Mouse (Mus musculus) neural tube, embryonic 11.5 days (tissue): ENCODE measurements around the gene Ehhadh. TPM values are rescaled to one million over a fixed set of nuclear protein-coding genes. Genes with fewer than 3 reads are reported as not detected.

Experiments used
- ATAC-seq: fragments of 200-750 bp; cut with Nextera tagmentation; 2 replicates; pipeline ENCODE4 v1.8.0; 2017; ENCODE audit warnings: moderate number of reproducible peaks, mild to moderate bottlenecking, moderate TSS enrichment, moderate library complexity; ENCODE audit not compliant: insufficient read depth, low FRiP score, low TSS enrichment
- DNase-seq: peaks from one replicate; pipeline ENCODE4 v3.0.0-alpha.2; 2015; ENCODE audit warnings: low spot score
- H3K27ac ChIP-seq: fragments of 300-500 bp; sonication (generic); 2 replicates; pipeline ENCODE4 v1.5.1; 2014; ENCODE audit warnings: low read depth, mild to moderate bottlenecking, low read length
- H3K27me3 ChIP-seq: fragments of 300-500 bp; sonication (generic); 2 replicates; pipeline ENCODE4 v1.6.1; 2014; ENCODE audit warnings: mild to moderate bottlenecking, low read length, mixed read lengths; ENCODE audit not compliant: control insufficient read depth, insufficient read depth
- H3K36me3 ChIP-seq: fragments of 300-500 bp; sonication (generic); 2 replicates; pipeline ENCODE4 v1.6.1; 2014; ENCODE audit warnings: mild to moderate bottlenecking, low read length, moderate library complexity, mixed read lengths; ENCODE audit not compliant: control insufficient read depth, insufficient read depth
- H3K4me1 ChIP-seq: fragments of 300-500 bp; sonication (generic); 2 replicates; pipeline ENCODE4 v1.6.1; 2014; ENCODE audit warnings: low read length, mixed read lengths; ENCODE audit not compliant: control insufficient read depth, insufficient read depth
- H3K4me2 ChIP-seq: fragments of 300-500 bp; sonication (generic); 2 replicates; pipeline ENCODE4 v1.6.1; 2014; ENCODE audit warnings: low read depth, mild to moderate bottlenecking, moderate library complexity
- H3K4me3 ChIP-seq: fragments of 300-500 bp; sonication (generic); 2 replicates; pipeline ENCODE4 v1.5.1; 2014; ENCODE audit warnings: low read depth, low read length
- H3K9ac ChIP-seq: fragments of 300-500 bp; sonication (generic); 2 replicates; pipeline ENCODE4 v1.6.1; 2014; ENCODE audit warnings: mild to moderate bottlenecking, low read length
- H3K9me3 ChIP-seq: fragments of 300-500 bp; sonication (generic); 2 replicates; pipeline ENCODE4 v1.6.1; 2016; ENCODE audit warnings: low read length; ENCODE audit not compliant: control insufficient read depth
- WGBS: fragments of 180-500 bp; shearing (Covaris S2); extraction: QIAGEN DNeasy Blood & Tissue Kit; methylation state at CpG from one replicate; pipeline ENCODE4 v1.1.7; 2014; 5-methylcytosine and 5-hydroxymethylcytosine counted together
- polyA plus RNA-seq: library from polyadenylated mRNA; unstranded; fragments of >200 nt; fragmentation: Nextera tagmentation; extraction: Ambion mirVana; gene quantifications from 2 replicates; pipeline ENCODE4 v1.2.1, GENCODE M21; 2014

The Ehhadh gene
- polyA plus RNA-seq, 1 experiment from 2014 or later, result 2.4 TPM

DNA sequence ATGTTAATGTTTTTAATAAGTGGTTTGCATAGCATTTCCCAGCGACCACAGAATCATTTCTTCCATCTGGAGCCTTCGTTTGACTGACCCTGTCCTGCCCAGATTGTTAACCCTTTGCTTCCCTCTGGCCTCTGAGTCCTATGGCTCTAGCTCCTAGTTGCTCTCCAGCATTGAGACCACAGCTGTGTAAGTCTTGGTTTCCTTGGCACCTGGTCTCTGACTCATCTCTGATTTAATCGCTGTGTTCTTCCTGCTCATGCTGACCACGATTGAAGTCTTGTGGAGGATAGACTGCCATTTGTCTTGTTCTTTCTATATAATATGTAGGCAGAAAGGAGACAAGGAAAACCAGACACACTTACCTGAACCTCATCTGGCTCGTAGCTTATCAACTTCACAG lies 42.1 kb upstream of the Ehhadh start:
- ATAC-seq, result no peak
- WGBS, result 45% methylated on average over 5 of the region's 5 CpGs
- no peak for DNase-seq
- Histone ChIP-seq H3K4me2 (no peak overlapping the region), H3K9me3 (no peaks in the 10 kb centered on the region), H3K27me3 (no peaks in the 10 kb centered on the region), H3K4me3 (no peak overlapping the region), H3K27ac (no peak overlapping the region), H3K36me3 (no peaks in the 10 kb centered on the region), H3K9ac (no peak overlapping the region), H3K4me1 (no peaks in the 10 kb centered on the region)

DNA sequence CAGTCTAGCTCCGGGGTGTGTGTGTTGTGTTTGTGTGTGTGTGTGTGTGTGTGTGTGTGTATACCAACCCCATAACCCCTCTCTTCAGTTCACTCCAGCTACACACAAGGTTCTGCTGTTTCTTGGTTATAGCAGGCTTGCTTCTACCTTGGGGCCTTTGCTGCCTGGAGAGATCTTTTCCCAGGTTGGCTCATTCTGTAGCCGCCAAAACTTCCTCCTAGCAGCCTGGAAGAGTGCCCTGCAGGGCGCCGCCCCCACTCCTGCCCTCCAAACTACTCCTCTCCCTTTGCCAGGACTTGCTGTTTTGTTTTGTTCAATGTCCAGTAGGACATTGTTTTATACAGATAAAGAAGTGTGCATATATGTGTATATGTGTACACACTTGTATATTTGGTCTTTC lies 40.0 kb upstream of the Ehhadh start:
- Histone ChIP-seq H3K4me3 (no peak overlapping the region), H3K27me3 (no peaks in the 10 kb centered on the region), H3K27ac (no peak overlapping the region), H3K4me1 (no peaks in the 10 kb centered on the region), H3K4me2 (no peak overlapping the region), H3K36me3 (no peaks in the 10 kb centered on the region), H3K9me3 (no peaks in the 10 kb centered on the region), H3K9ac (no peak overlapping the region)
- 84% methylated on average over 4 of the region's 4 CpGs for WGBS
- ATAC-seq (no peak), DNase-seq (no peak)

DNA sequence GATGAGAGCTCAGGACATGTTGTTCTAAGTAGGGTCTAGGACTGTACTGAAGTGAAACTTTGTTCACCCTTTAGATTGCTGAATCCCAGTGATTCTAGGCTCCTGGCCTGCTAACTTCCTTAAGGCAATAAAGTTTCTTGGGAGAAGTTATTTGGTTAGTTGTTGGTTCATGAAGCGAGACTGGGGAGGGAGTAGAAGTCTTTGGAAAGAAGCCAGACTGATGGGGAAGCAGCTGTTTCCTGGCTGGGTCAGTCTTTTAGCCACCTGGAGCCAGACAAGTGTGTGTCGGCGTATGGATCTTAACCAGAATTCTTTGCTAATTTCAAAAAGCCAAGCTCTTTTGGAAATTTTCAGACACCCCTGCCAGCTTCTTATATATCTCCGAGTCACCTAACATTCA lies 39.5 kb upstream of the Ehhadh start:
- no peaks in the 10 kb centered on the region for H3K36me3 ChIP-seq
- DNase-seq, result no peak
- H3K27me3 ChIP-seq, result no peaks in the 10 kb centered on the region
- H3K9me3 ChIP-seq, result no peaks in the 10 kb centered on the region
- no peak overlapping the region for H3K27ac ChIP-seq
- no peaks in the 10 kb centered on the region for H3K4me1 ChIP-seq
- H3K4me3 ChIP-seq, result no peak overlapping the region
- H3K4me2 ChIP-seq, result no peak overlapping the region
- H3K9ac ChIP-seq, result no peak overlapping the region
- no peak for ATAC-seq
- 82% methylated on average over 4 of the region's 4 CpGs for WGBS

DNA sequence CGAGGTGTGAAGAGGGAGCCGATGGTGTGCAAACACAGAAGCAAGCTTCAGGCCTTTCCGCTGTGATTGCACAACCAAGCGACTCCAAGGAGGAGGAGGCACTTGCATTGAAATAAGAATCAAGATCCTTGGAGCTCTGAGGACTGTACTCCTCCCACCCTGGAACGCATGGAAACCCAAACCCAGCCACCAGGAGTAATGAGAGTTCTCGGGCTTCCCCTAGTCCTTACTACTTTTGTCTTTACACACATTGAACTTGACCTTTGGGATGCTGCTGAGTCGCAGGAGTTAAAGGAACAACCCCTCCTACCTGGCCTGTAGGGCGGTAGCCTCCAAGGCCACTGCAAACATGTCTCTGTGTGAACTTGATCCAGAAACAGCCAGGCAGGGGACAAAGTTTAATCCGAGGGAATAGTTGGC lies 38.0 kb upstream of the Ehhadh start:
- 75% methylated on average over 9 of the region's 9 CpGs for WGBS

DNA sequence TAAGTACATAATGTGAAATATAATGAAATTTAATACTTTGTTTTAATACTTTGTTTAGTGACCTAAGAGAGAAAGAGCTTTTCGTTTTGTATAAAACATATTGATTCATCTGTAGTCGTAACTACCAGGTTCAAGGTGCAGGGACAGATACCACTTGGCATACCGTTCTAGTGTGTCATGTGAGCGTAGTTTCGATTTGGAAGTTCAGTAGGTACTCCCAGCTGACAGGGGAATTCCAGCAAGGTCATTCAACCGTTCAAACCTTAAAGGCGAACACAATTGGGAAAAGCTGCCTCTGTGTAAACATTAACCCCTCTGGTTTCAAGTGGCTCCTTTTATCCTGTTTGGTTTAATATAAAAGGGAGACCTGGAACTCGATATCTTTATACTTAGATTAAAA lies 31.0 kb upstream of the Ehhadh start:
- 67% methylated on average over 8 of the region's 8 CpGs for WGBS
- no peak overlapping the region for H3K9ac ChIP-seq
- H3K9me3 ChIP-seq, result no peaks in the 10 kb centered on the region
- no peak overlapping the region for H3K4me2 ChIP-seq
- ATAC-seq (no peak), DNase-seq (no peak)
- no peaks in the 10 kb centered on the region for H3K4me1 ChIP-seq
- no peak overlapping the region for H3K4me3 ChIP-seq
- no peaks in the 10 kb centered on the region for H3K36me3 ChIP-seq
- no peaks in the 10 kb centered on the region for H3K27me3 ChIP-seq
- H3K27ac ChIP-seq, result no peak overlapping the region

More for the DNA sequence above, 38.0 kb upstream of the Ehhadh start:
- Histone ChIP-seq H3K27ac (no peak overlapping the region), H3K4me2 (no peak overlapping the region), H3K4me1 (no peaks in the 10 kb centered on the region), H3K27me3 (no peaks in the 10 kb centered on the region), H3K36me3 (no peaks in the 10 kb centered on the region), H3K9me3 (no peaks in the 10 kb centered on the region), H3K9ac (no peak overlapping the region), H3K4me3 (no peak overlapping the region)
- ATAC-seq (no peak), DNase-seq (no peak)

DNA sequence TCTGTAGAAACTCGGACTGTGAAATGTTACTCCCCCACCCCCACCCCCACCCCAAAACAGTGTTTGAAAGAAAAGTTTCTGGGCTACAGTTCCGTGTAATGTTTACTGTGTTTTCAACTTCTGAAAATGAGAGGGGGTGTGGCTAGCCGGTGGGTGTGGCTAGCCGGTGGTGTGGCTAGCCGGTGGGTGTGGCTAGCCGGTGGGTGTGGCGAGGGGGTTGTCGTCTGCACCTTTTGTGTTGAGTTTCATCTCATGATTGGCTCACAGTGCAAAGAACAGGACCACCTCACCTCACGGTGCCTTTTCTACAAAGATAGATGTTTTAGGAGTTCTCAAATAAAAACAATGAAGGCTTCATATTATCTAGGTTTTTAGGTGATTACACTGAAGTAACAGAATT lies 30.5 kb upstream of the Ehhadh start:
- DNase-seq, result no peak
- H3K36me3 ChIP-seq, result no peaks in the 10 kb centered on the region

DNA sequence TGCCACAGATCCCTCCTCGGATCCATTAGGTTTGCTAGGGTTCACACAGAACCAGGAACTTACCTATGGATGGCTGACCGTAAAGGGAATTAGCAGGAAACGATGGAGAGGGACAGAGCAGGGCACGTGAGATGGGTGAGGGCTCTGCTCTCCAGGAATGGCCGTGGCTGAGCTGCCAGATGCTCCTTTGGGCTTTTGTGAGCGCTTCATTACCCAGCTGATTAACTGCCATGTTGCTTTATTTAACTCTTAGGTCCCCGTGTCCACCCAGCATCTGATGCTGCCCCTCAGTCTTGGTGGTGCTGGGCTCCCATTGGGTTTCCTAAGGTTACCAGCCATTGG lies 28.0 kb upstream of the Ehhadh start:
- ATAC-seq, result peak; percentile 81
- WGBS, result 27% methylated on average over 7 of the region's 7 CpGs

More for the DNA sequence above, 30.5 kb upstream of the Ehhadh start:
- WGBS, result 47% methylated on average over 9 of the region's 9 CpGs
- H3K27ac ChIP-seq, result no peak overlapping the region
- H3K4me2 ChIP-seq, result no peak overlapping the region
- H3K9me3 ChIP-seq, result no peaks in the 10 kb centered on the region
- no peak overlapping the region for H3K9ac ChIP-seq
- H3K4me3 ChIP-seq, result no peak overlapping the region
- H3K27me3 ChIP-seq, result no peaks in the 10 kb centered on the region
- H3K4me1 ChIP-seq, result no peaks in the 10 kb centered on the region
- ATAC-seq, result no peak

DNA sequence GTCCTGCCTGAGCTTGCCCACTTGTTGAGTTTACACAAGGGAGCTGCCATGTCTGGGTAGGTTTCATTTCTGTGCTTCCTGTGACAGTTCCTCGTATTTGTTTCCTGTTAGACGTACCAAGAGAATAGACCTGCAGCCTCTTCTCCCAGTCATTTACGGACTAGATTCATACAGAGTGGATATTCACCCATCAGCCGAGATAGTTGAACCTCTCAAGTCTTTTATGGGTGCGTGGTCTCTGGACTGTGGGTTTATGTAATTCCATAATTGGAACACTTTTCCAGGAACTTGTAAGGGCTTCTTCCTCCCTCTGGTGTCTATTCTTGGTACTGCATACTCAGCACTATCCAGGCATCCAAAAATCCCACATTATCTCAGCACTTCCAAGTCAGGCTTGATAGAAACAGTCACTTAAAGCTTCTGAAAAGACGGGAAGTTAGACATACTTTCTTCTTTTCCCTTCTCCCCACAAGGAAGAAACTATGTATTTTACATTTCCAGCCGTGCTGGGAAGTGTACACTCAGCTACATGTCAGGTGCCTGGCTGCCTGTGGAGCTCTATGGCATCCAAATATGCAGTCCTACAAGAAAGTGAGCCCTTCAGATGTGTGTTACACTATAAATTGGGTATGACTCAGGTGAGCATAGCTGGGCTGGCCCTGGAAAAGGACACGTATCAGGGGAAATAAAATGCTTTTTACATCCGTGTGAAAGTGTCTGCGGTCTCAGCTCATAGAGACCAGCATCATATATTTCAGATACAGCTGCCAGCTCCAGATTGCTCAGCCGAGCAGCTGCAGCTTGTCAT lies 27.5 kb upstream of the Ehhadh start:
- no peak overlapping the region for H3K4me3 ChIP-seq
- no peaks in the 10 kb centered on the region for H3K9me3 ChIP-seq
- H3K4me1 ChIP-seq, result no peaks in the 10 kb centered on the region
- H3K4me2 ChIP-seq, result peak overlapping the region; percentile 13
- no peak overlapping the region; the same call in 1 of the 2 replicates for H3K9ac ChIP-seq
- H3K27ac ChIP-seq, result no peak overlapping the region
- peak; percentile 21 for DNase-seq
- no peak for ATAC-seq
- H3K36me3 ChIP-seq, result no peaks in the 10 kb centered on the region
- WGBS, result 69% methylated on average over 11 of the region's 11 CpGs
- H3K27me3 ChIP-seq, result no peaks in the 10 kb centered on the region

More for the DNA sequence above, 28.0 kb upstream of the Ehhadh start:
- Histone ChIP-seq H3K4me3 (no peak overlapping the region), H3K27ac (no peak overlapping the region), H3K4me2 (peak overlapping the region; percentile 13), H3K9me3 (no peaks in the 10 kb centered on the region), H3K27me3 (no peaks in the 10 kb centered on the region), H3K36me3 (no peaks in the 10 kb centered on the region), H3K4me1 (no peaks in the 10 kb centered on the region), H3K9ac (no peak overlapping the region; the same call in 1 of the 2 replicates)
- peak; percentile 53 for DNase-seq

DNA sequence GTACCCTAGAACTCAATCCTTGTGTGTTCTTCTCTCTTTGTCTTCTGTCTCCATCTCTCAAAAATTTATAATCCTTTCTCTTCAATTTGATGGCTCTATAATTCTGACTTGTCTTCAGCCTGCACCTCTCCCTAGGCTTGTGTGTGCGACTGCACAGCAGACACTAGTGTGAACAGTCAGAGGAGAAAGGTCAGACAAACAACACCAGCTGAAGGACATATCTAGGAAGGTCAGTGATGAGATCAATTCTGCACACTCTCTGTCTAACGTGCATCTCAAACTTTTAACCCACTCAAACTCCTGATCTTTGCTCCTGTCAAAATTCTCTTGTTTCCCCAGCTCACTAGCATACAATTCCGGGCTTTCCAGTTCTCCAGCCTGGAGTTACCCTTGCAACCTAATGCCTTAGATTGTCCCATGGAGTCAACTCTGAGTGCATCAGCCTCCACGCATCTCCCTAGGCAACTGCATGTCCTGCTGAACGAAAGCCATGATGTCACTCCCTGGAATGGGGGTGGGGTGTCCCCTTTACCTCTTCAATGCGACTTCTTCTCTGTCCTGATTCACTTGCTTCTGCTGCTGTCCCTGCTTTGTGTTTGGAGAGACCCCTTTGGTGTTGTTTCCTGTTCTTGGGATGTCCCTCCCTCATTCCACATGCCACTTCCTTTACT lies 25.7 kb upstream of the Ehhadh start:
- H3K36me3 ChIP-seq, result no peaks in the 10 kb centered on the region
- DNase-seq (no peak), ATAC-seq (no peak)
- no peak overlapping the region for H3K4me2 ChIP-seq
- H3K27ac ChIP-seq, result no peak overlapping the region
- 76% methylated on average over 6 of the region's 6 CpGs for WGBS
- no peak overlapping the region for H3K9ac ChIP-seq
- H3K4me3 ChIP-seq, result no peak overlapping the region
- no peaks in the 10 kb centered on the region for H3K27me3 ChIP-seq
- no peaks in the 10 kb centered on the region for H3K9me3 ChIP-seq
- H3K4me1 ChIP-seq, result no peaks in the 10 kb centered on the region
